In genomic region chr3:82412397-82412796, GRCm38 (mm10) we compare ENCODE assay signal across 12 mouse cellular contexts. TPM values are rescaled to one million over a fixed set of nuclear protein-coding genes. Genes with fewer than 3 reads are reported as not detected.
DNase-seq lines count a peak whose midpoint lies in the region; ATAC-seq and TF ChIP-seq lines count a peak whose summit lies in the region.
"Had no signal": no experiment of that assay in that cellular context is flagged by ENCODE, and none has a peak within 500 bp of the region (broad histone marks: within the 10 kb centered on the region; RNA-seq: fewer than 3 reads in every experiment).

No protein-coding gene starts in this region.

- H3K4me1 ChIP-seq in liver, adult 2 months (ENCODE audit: control insufficient read depth, insufficient read depth, low read length), result no peaks in the 10 kb centered on the region
- no peaks in the 10 kb centered on the region for H3K4me1 ChIP-seq in liver, postnatal 0 days (ENCODE audit: insufficient read depth)
- H3K4me1 ChIP-seq in embryonic facial prominence, embryonic 14.5 days (ENCODE audit: control insufficient read depth, insufficient read depth, low read length), result no peaks in the 10 kb centered on the region
- H3K4me1 ChIP-seq: hindbrain, embryonic 12.5 days; liver, embryonic 15.5 days had no signal

- ATAC-seq in liver, postnatal 0 days, result no peak
- ATAC-seq in embryonic facial prominence, embryonic 14.5 days (ENCODE audit: low read depth), result no peak

- H3K79me2 ChIP-seq in liver, adult 2 months (ENCODE audit: control insufficient read depth, insufficient read depth, low read length), result no peaks in the 10 kb centered on the region

- TF ChIP-seq POLR2A in liver, adult 2 months (IDR thresholded peaks at IDR 0.05; ENCODE audit: extremely low read depth, insufficient read depth, low read length), result no peak

- H3K4me2 ChIP-seq in liver, postnatal 0 days (ENCODE audit: low read depth, low read length), result no peak overlapping the region
- no peak overlapping the region for H3K4me2 ChIP-seq in embryonic facial prominence, embryonic 14.5 days (ENCODE audit: low read depth, low read length)
- H3K4me2 ChIP-seq: hindbrain, embryonic 12.5 days; liver, embryonic 15.5 days had no signal

- no peak for TF ChIP-seq CTCF in liver, adult 2 months (IDR thresholded peaks at IDR 0.05; ENCODE audit: low read depth, low read length)
- no peak for TF ChIP-seq CTCF in liver, postnatal 0 days (IDR thresholded peaks at IDR 0.05; ENCODE audit: low read depth)

- TF ChIP-seq EP300 in liver, postnatal 0 days (IDR thresholded peaks at IDR 0.05; ENCODE audit: low read depth), result no peak

- no peak overlapping the region for H3K4me3 ChIP-seq in liver, adult 2 months (ENCODE audit: insufficient read depth, low read depth, low read length)
- no peak overlapping the region for H3K4me3 ChIP-seq in liver, postnatal 0 days (ENCODE audit: low read depth, low read length)
- no peak overlapping the region for H3K4me3 ChIP-seq in embryonic facial prominence, embryonic 14.5 days (ENCODE audit: low read depth, low read length)
- H3K4me3 ChIP-seq: hindbrain, embryonic 12.5 days; liver, embryonic 15.5 days had no signal

- DNase-seq in adrenal gland, postnatal 14 days, result peak; percentile 8
- DNase-seq in adrenal gland, adult 2 months, result no peak
- DNase-seq in liver, adult 2 months (ENCODE audit: extremely low read depth, low read depth, low spot score), result peak; percentile 9
- no peak for DNase-seq in liver, postnatal 0 days
- DNase-seq in Muller cell, postnatal 12 days (ENCODE audit: inconsistent ontology term), result peak; percentile 11
- peak; percentile 72 for DNase-seq in embryonic facial prominence, embryonic 14.5 days (ENCODE audit: low spot score)
- DNase-seq in right cerebral cortex, postnatal 36 days (ENCODE audit: low spot score in 2 of 2), result no peak
- no peak for DNase-seq in neural tube, embryonic 10.5 days (ENCODE audit: extremely low spot score, low spot score)
- DNase-seq: cerebellum, adult 9-11 months; layer of hippocampus, postnatal 36 days had no signal

- H3K27me3 ChIP-seq in liver, adult 2 months (ENCODE audit: control insufficient read depth, insufficient read depth, low read length), result no peaks in the 10 kb centered on the region
- H3K27me3 ChIP-seq in liver, postnatal 0 days (ENCODE audit: insufficient read depth, low read length), result no peaks in the 10 kb centered on the region
- no peaks in the 10 kb centered on the region for H3K27me3 ChIP-seq in embryonic facial prominence, embryonic 14.5 days (replicated peaks; ENCODE audit: control insufficient read depth, insufficient read depth, low read length)
- H3K27me3 ChIP-seq: hindbrain, embryonic 12.5 days; liver, embryonic 15.5 days had no signal

- no peaks in the 10 kb centered on the region for H3K9me3 ChIP-seq in liver, postnatal 0 days (ENCODE audit: low read length)
- no peaks in the 10 kb centered on the region for H3K9me3 ChIP-seq in embryonic facial prominence, embryonic 14.5 days (ENCODE audit: control insufficient read depth, low read length)
- H3K9me3 ChIP-seq: hindbrain, embryonic 12.5 days; liver, embryonic 15.5 days had no signal

- no peak overlapping the region for H3K27ac ChIP-seq in liver, adult 2 months (replicated peaks; ENCODE audit: insufficient read depth, low read depth, low read length)
- no peak overlapping the region for H3K27ac ChIP-seq in liver, postnatal 0 days (ENCODE audit: low read depth)
- H3K27ac ChIP-seq in embryonic facial prominence, embryonic 14.5 days (replicated peaks; ENCODE audit: low read depth, low read length), result no peak overlapping the region
- H3K27ac ChIP-seq: hindbrain, embryonic 12.5 days; liver, embryonic 15.5 days had no signal

- H3K9ac ChIP-seq in liver, adult 2 months (ENCODE audit: low read depth, low read length), result no peak overlapping the region
- H3K9ac ChIP-seq in liver, postnatal 0 days (replicated peaks), result no peak overlapping the region
- H3K9ac ChIP-seq in embryonic facial prominence, embryonic 14.5 days (ENCODE audit: low read depth, low read length), result no peak overlapping the region
- H3K9ac ChIP-seq: hindbrain, embryonic 12.5 days; liver, embryonic 15.5 days had no signal

- no peaks in the 10 kb centered on the region for H3K36me3 ChIP-seq in liver, adult 2 months (ENCODE audit: control insufficient read depth, insufficient read depth, low read length)
- H3K36me3 ChIP-seq in liver, postnatal 0 days (replicated peaks; ENCODE audit: insufficient read depth, low read length), result no peaks in the 10 kb centered on the region
- H3K36me3 ChIP-seq in embryonic facial prominence, embryonic 14.5 days (ENCODE audit: control insufficient read depth, insufficient read depth, low read length), result no peaks in the 10 kb centered on the region
- H3K36me3 ChIP-seq: hindbrain, embryonic 12.5 days; liver, embryonic 15.5 days had no signal

RNA-seq across cellular contexts. Expression of gene Map9, which starts 54.6 kb away (rescaled TPM):
- total RNA-seq in adrenal gland, postnatal 14 days (2021), result 4.2 and 5.0 TPM in 2 replicates
- 1 to 10 TPM; 4.5 to 6.7 TPM for total RNA-seq in adrenal gland, adult 2 months (2021)
- 0.42 and 0.47 TPM in 2 replicates for polyA plus RNA-seq in adrenal gland, adult 2 months (2012; rRNA removed)
- total RNA-seq in liver, adult 2 months (2014; rRNA removed), result 0.13 and 0.28 TPM in 2 replicates
- 0.04 and 0.05 TPM in 2 replicates for polyA plus RNA-seq in liver, adult 2 months (2012; rRNA removed)
- polyA plus RNA-seq in liver, postnatal 0 days (2015; fragmentation: Nextera tagmentation; extraction: Ambion mirVana), result 0.05 and 0.18 TPM in 2 replicates
- 8.6 and 9.9 TPM in 2 replicates for polyA plus RNA-seq in embryonic facial prominence, embryonic 14.5 days (2014; fragmentation: Nextera tagmentation; extraction: Ambion mirVana)

Comparison
In these comparisons a context has a peak if more than half of its experiments do, and no peak if none do; other contexts are left out.
1. DNase-seq: peak in adrenal gland, postnatal 14 days (single experiment), liver, adult 2 months (single experiment), Muller cell, postnatal 12 days (single experiment) and embryonic facial prominence, embryonic 14.5 days (single experiment); none in adrenal gland, adult 2 months (single experiment), liver, postnatal 0 days (single experiment), right cerebral cortex, postnatal 36 days (0 of 2) and neural tube, embryonic 10.5 days (single experiment).